Mouse (Mus musculus): ENCODE results near the gene Ptbp3. TPM values are rescaled to one million over a fixed set of nuclear protein-coding genes. Genes with fewer than 3 reads are reported as not detected.
A peak's percentile ranks its signal among the peaks of the same experiment; 100 is the strongest.

The Ptbp3 gene
- polyA plus RNA-seq, 1 experiment from 2014 or later, result 22.2 TPM

GRCm38 (mm10) chr4:59551901-59552300 lies 2.7 kb upstream of the Ptbp3 start:
- H3K9me3 ChIP-seq, result no peaks in the 10 kb centered on the region
- WGBS, result 82% methylated on average over 1 of the region's 1 CpGs
- no peak overlapping the region for H3K4me2 ChIP-seq
- H3K9ac ChIP-seq, result no peak overlapping the region
- H3K4me3 ChIP-seq, result no peak overlapping the region
- H3K36me3 ChIP-seq, result no peaks in the 10 kb centered on the region
- no peak overlapping the region for H3K27ac ChIP-seq
- peaks cover 16% of the 10 kb centered on the region for H3K4me1 ChIP-seq (replicated peaks)
- ATAC-seq (ENCODE audit: low FRiP score), result no peak
- H3K27me3 ChIP-seq, result no peaks in the 10 kb centered on the region

DNA sequence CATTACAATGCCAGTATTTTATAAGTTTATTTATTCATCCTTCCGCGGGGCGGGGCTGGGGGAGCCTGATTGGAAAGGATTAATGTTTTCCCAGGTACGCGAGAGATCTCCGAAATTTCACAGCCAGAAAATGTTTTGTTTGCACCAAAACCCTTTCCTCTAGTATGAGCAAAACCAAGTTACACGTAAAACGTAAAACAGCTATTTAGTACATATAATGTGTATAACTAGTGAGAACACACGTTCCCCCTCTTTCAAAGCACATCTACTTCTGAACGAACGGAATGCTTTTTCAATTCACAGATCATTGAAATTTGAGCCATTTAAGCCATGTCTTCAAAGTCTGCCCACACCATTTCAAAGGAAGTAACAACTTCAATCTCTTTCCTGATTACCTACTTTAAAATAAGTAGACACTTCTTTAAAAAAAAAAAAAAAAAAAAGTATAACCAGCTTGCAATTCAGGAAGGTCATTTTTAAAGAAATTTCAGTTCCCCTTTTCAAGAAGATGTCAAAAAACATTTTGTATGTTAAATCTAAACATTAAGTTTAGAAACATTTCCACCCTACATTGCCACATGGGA lies 905 bp upstream of the Ptbp3 start:
- Histone ChIP-seq H3K27ac (no peak overlapping the region), H3K9ac (peak overlapping the region; percentile 85)
- 20% methylated on average over 11 of the region's 11 CpGs for WGBS

GRCm38 (mm10) chr4:59548560-59549174 lies 497 bp downstream of the Ptbp3 start:
- H3K4me2 ChIP-seq, result peak overlapping the region; percentile 77
- H3K36me3 ChIP-seq, result no peaks in the 10 kb centered on the region
- H3K9ac ChIP-seq, result peak overlapping the region; percentile 91
- WGBS, result under 1% methylated on average over 82 of the region's 83 CpGs
- H3K27ac ChIP-seq, result peak overlapping the region; percentile 94
- peak; percentile 88 for ATAC-seq (ENCODE audit: low FRiP score)
- H3K27me3 ChIP-seq, result no peaks in the 10 kb centered on the region
- H3K4me1 ChIP-seq (replicated peaks), result peaks cover 23% of the 10 kb centered on the region
- H3K9me3 ChIP-seq, result no peaks in the 10 kb centered on the region
- H3K4me3 ChIP-seq, result peak overlapping the region; percentile 87

More for the DNA sequence above, 905 bp upstream of the Ptbp3 start:
- no peaks in the 10 kb centered on the region for H3K27me3 ChIP-seq
- H3K4me2 ChIP-seq, result peak overlapping the region; percentile 77
- peak overlapping the region; percentile 87 for H3K4me3 ChIP-seq
- no peak for ATAC-seq (ENCODE audit: low FRiP score)
- H3K4me1 ChIP-seq (replicated peaks), result peaks cover 23% of the 10 kb centered on the region
- H3K9me3 ChIP-seq, result no peaks in the 10 kb centered on the region
- H3K36me3 ChIP-seq, result no peaks in the 10 kb centered on the region

DNA sequence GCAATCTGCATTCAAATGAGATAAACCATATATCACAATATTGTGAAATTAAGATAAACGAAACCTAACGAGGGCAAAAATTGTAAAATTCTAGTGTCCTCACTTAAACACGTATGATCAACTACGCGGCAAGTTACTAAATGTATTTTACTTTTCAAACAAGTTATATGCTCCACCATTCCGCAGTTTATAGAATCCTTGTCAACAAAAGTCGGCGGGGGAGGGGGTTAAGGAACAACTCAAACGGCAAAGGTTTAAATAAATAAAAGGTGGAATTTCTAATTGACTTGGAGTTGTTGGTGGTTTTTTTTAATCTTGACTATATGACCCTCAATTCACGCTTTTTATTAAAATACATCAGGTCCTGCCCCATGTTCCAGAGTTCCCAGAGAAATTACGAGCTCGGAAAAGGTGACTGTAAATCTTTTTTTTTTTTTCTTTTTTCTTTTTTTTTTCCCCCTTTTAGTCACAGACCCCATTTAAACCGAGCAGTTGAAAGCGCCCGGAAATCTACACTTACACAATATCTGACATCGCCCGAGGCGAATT lies 1.1 kb downstream of the Ptbp3 start:
- H3K4me3 ChIP-seq, result peak overlapping the region; percentile 87
- no peak for ATAC-seq (ENCODE audit: low FRiP score)
- peak overlapping the region; percentile 94; the same call in 1 of the 2 replicates for H3K27ac ChIP-seq
- WGBS, result 6% methylated on average over 18 of the region's 18 CpGs
- peak overlapping the region; percentile 77 for H3K4me2 ChIP-seq
- H3K36me3 ChIP-seq, result no peaks in the 10 kb centered on the region
- no peaks in the 10 kb centered on the region for H3K27me3 ChIP-seq
- H3K9me3 ChIP-seq, result no peaks in the 10 kb centered on the region
- peaks cover 23% of the 10 kb centered on the region for H3K4me1 ChIP-seq (replicated peaks)
- H3K9ac ChIP-seq, result peak overlapping the region; percentile 91

GRCm38 (mm10) chr4:59547136-59547889 lies 1.9 kb downstream of the Ptbp3 start:
- Histone ChIP-seq H3K4me1 (replicated peaks) (peaks cover 23% of the 10 kb centered on the region), H3K27me3 (no peaks in the 10 kb centered on the region), H3K9me3 (no peaks in the 10 kb centered on the region), H3K36me3 (no peaks in the 10 kb centered on the region), H3K4me3 (peak overlapping the region; percentile 87), H3K27ac (no peak overlapping the region), H3K9ac (no peak overlapping the region), H3K4me2 (peak overlapping the region; percentile 77)
- no peak for ATAC-seq (ENCODE audit: low FRiP score)
- 29% methylated on average over 11 of the region's 11 CpGs for WGBS

DNA sequence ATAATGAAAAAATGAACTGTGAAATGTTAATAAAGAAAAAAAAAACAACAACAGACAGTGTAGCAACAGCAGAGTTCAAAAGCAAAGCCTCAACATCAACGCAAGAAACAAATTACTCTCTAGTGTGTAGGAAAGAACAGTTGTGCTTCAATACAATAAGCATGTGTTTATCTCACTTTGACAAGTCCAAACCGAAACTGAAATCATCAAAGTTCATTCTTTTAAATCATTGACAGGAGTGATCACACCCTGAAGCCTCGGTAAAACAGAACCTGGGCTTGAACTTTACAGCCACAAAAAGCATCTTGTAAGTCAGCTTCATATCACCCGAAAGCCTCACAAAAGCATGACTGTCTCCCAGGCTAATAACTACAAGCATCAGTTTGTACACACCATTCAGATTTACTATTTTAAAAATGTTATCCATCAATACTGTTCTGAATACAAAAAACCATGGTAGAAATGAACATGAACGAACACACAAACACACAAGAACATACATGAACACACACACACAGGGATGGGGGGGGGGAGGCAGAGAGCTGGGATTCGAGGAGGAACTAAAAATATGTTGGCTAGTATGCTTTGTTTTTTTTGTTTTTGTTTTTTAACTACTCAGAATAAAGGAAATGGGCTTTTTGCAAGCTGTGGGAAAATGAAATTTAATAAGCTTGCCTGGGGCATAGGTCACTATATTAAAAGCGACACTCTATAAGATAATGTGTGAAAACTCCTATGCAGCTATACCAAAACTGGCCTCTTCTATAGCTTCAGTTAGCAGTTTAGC lies 2.7 kb downstream of the Ptbp3 start:
- no peak overlapping the region for H3K4me3 ChIP-seq
- no peak for ATAC-seq (ENCODE audit: low FRiP score)
- no peak overlapping the region for H3K9ac ChIP-seq
- H3K36me3 ChIP-seq, result no peaks in the 10 kb centered on the region
- peak overlapping the region; percentile 77; the same call in 1 of the 2 replicates for H3K4me2 ChIP-seq
- WGBS, result 64% methylated on average over 7 of the region's 7 CpGs
- H3K27me3 ChIP-seq, result no peaks in the 10 kb centered on the region
- H3K4me1 ChIP-seq (replicated peaks), result peaks cover 23% of the 10 kb centered on the region
- no peaks in the 10 kb centered on the region for H3K9me3 ChIP-seq
- H3K27ac ChIP-seq, result no peak overlapping the region

DNA sequence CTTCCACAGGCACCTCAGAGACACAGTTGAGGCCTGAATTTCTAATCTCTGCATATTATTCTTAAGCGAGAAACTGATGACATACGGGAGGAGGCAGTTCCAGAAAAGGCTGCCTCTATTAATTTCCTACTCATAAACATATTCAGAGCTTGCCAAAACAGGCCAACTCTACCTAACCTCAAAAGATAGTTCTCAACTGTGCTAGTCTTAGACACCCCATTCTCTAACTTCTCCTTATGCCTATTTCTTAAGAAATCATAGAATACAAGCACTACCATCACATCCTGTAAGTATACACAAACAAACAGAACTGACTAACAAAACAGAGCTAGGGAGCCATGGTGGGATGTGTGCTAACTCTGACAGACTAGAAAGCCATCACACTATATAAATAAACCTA lies 4.5 kb downstream of the Ptbp3 start:
- WGBS, result 88% methylated on average over 2 of the region's 2 CpGs
- Histone ChIP-seq H3K4me3 (no peak overlapping the region), H3K27ac (no peak overlapping the region), H3K27me3 (no peaks in the 10 kb centered on the region), H3K36me3 (no peaks in the 10 kb centered on the region), H3K4me1 (replicated peaks) (peaks cover 19% of the 10 kb centered on the region), H3K9ac (no peak overlapping the region), H3K9me3 (no peaks in the 10 kb centered on the region), H3K4me2 (no peak overlapping the region)
- no peak for ATAC-seq (ENCODE audit: low FRiP score)

GRCm38 (mm10) chr4:59543006-59543405 lies 6.2 kb downstream of the Ptbp3 start:
- Histone ChIP-seq H3K27ac (no peak overlapping the region), H3K4me1 (replicated peaks) (peaks cover 16% of the 10 kb centered on the region), H3K27me3 (no peaks in the 10 kb centered on the region), H3K4me3 (no peak overlapping the region), H3K9me3 (no peaks in the 10 kb centered on the region), H3K4me2 (no peak overlapping the region), H3K36me3 (no peaks in the 10 kb centered on the region), H3K9ac (no peak overlapping the region)
- ATAC-seq (ENCODE audit: low FRiP score), result no peak

DNA sequence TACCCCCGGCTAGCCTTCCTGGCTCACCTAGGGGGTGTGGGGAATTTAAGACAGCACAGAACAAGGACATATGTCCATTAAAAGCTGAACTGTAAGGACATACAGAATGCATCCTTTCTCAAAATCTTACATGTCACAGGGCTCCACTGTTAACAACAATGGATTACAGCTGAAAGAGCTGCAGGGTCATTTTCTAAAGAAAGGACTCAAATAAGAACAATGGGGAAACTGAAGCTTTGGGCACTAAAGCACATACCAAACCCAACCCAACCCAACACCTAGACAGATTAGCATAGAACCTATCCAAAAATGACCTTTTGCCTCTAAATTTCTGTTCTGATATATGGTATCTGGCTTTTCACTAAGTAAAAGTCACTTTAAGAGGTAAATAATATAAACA lies 12.9 kb downstream of the Ptbp3 start:
- no peak for ATAC-seq (ENCODE audit: low FRiP score)
- H3K27ac ChIP-seq, result no peak overlapping the region
- H3K9ac ChIP-seq, result no peak overlapping the region
- H3K9me3 ChIP-seq, result no peaks in the 10 kb centered on the region
- H3K27me3 ChIP-seq, result no peaks in the 10 kb centered on the region
- no peak overlapping the region for H3K4me2 ChIP-seq
- H3K4me3 ChIP-seq, result no peak overlapping the region
- H3K4me1 ChIP-seq (replicated peaks), result no peaks in the 10 kb centered on the region
- WGBS, result 100% methylated on average over 1 of the region's 1 CpGs
- H3K36me3 ChIP-seq, result no peaks in the 10 kb centered on the region

- H3K4me3 ChIP-seq, result no peak overlapping the region
- H3K4me1 ChIP-seq (replicated peaks), result no peaks in the 10 kb centered on the region
- ATAC-seq (ENCODE audit: low FRiP score), result no peak
- no peak overlapping the region for H3K4me2 ChIP-seq
- no peaks in the 10 kb centered on the region for H3K36me3 ChIP-seq
- H3K9ac ChIP-seq, result no peak overlapping the region
- H3K27me3 ChIP-seq, result no peaks in the 10 kb centered on the region
- H3K9me3 ChIP-seq, result no peaks in the 10 kb centered on the region
- H3K27ac ChIP-seq, result no peak overlapping the region
Observed at GRCm38 (mm10) chr4:59535624-59536023, 13.5 kb downstream of the Ptbp3 start.

DNA sequence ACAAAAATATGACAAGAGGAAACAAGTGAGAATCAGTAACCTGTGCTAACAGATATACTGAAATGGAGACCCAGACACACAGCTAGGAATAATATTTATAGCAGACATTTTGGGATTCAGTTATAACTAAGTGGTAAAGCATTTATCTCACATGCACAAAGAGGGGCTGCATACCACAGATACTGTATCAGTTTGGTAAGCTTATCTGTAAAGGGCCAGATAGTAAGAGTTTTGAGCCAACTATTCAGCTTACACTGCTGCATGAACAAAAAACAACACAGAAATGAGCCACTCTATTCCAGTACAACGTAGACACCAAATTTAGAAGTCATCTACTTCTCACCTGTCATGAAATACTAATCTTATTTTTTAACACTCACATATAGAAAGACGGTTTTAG lies 15.9 kb downstream of the Ptbp3 start:
- no peaks in the 10 kb centered on the region for H3K27me3 ChIP-seq
- 83% methylated on average over 2 of the region's 2 CpGs for WGBS

DNA sequence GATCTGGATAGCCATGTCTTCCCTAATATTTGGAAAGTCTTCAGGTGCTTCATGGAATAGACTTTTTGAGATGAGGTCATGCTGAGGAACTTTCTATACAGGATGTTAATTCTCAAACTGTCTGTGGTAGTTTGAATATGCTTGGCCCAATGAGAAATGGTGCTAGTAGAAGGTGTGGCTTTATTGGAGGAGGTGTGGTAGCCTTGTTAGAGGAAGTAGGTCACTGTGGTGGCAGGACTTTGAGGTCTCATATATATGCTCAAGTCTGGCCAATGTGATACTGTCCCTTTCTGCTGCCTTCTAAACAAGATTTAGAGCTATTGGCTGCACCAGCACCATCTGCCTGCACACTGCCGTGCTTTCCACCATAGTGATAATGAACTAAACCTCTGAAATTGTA lies 18.0 kb downstream of the Ptbp3 start:
- no peaks in the 10 kb centered on the region for H3K4me1 ChIP-seq (replicated peaks)
- H3K9me3 ChIP-seq, result no peaks in the 10 kb centered on the region
- no peak for ATAC-seq (ENCODE audit: low FRiP score)
- no peak overlapping the region for H3K27ac ChIP-seq
- H3K36me3 ChIP-seq, result no peaks in the 10 kb centered on the region
- 74% methylated on average over 1 of the region's 1 CpGs for WGBS
- no peaks in the 10 kb centered on the region for H3K27me3 ChIP-seq
- no peak overlapping the region for H3K4me3 ChIP-seq
- no peak overlapping the region for H3K4me2 ChIP-seq
- no peak overlapping the region for H3K9ac ChIP-seq

More for the DNA sequence above, 15.9 kb downstream of the Ptbp3 start:
- no peaks in the 10 kb centered on the region for H3K36me3 ChIP-seq
- H3K4me1 ChIP-seq (replicated peaks), result no peaks in the 10 kb centered on the region
- no peak overlapping the region for H3K27ac ChIP-seq
- no peak overlapping the region for H3K4me3 ChIP-seq
- ATAC-seq (ENCODE audit: low FRiP score), result no peak
- H3K4me2 ChIP-seq, result no peak overlapping the region
- H3K9ac ChIP-seq, result no peak overlapping the region
- H3K9me3 ChIP-seq, result no peaks in the 10 kb centered on the region
